Mouse (Mus musculus) stomach, postnatal 0 days (tissue): ENCODE measurements around the gene D630045J12Rik.

ENCODE experiments used
- CTCF ChIP-seq: IDR thresholded peaks from 2 replicates; pipeline ENCODE4 v1.5.1; 2016; ENCODE audit warnings: antibody characterized with exemption, low read depth, mild to moderate bottlenecking, moderate library complexity
- EP300 ChIP-seq: optimal IDR thresholded peaks from 2 replicates; pipeline ENCODE3; 2016; ENCODE audit warnings: antibody characterized with exemption

DNA sequence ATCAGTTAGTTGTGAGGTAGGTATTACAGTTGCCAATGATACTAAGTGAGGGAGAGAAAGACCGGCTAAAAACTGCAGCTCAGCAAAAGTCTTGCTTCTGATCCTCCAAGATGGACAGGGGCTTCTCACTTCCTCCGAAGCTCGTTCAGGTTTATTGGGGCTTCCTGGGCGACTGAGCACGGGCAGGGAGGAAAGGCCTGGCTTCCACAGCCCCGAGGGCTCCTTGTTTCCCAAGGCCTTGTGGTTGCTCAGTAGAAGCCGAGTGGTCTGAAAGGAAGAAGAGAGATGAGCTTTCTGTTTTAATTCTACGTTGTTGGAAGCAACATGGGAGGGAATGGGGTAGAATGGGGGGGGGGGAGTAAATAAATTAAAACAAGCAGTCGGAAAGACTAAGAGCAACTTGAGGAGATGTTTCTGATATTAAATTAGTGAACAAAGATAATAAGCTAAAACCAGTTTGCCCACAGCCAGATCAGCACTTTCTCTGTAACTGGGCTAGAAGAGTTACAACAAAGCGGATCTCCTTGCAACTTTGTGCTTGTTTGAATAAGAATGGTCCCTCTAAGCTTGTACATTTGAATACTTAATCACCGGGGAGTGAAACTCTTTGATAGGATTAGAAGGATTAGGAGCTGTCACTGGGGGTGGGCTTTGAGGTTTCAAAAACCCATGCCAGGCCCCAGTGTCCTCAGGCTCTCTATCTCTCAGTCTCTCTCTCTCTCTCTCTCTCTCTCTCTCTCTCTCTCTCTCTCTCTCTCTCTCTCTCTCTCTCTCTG is 39.2 kb upstream of the D630045J12Rik start:
- TF ChIP-seq CTCF (no peak), EP300 (no peak)
